Mouse (Mus musculus) embryonic fibroblast, embryonic 13.5 days (primary cell): Measurements from ENCODE around the gene Hivep3. TPM values are rescaled to one million over a fixed set of nuclear protein-coding genes. Genes with fewer than 3 reads are reported as not detected.

Source experiments
- H3K27ac ChIP-seq: 2 replicates; pipeline ENCODE4 v1.5.1; 2012; ENCODE audit warnings: low read length, control low read depth, inconsistent platforms; ENCODE audit not compliant: insufficient read depth
- H3K4me1 ChIP-seq: 2 replicates; pipeline ENCODE4 v1.6.1; 2011; ENCODE audit warnings: low read length; ENCODE audit not compliant: control insufficient read depth, insufficient read depth
- H3K4me3 ChIP-seq: 2 replicates; pipeline ENCODE4 v1.5.1; 2011; ENCODE audit warnings: mild to moderate bottlenecking, control low read depth, low read length; ENCODE audit not compliant: insufficient read depth
- CTCF ChIP-seq: IDR thresholded peaks from 2 replicates; pipeline ENCODE4 v1.5.1; 2011; ENCODE audit warnings: mild to moderate bottlenecking, control low read depth, low read length, moderate library complexity, borderline replicate concordance; ENCODE audit not compliant: insufficient read depth
- POLR2A ChIP-seq: IDR thresholded peaks from 2 replicates; pipeline ENCODE4 v1.6.1; 2011; ENCODE audit warnings: low read depth, mild to moderate bottlenecking, control low read depth, low read length, moderate library complexity
- polyA plus RNA-seq: library from polyadenylated mRNA; stranded (reverse); fragments of >200 nt; gene quantifications from 2 replicates; pipeline ENCODE4 v1.2.4, GENCODE M21; 2011; ENCODE audit warnings: low read depth; ENCODE audit not compliant: missing spikeins, insufficient read length

The Hivep3 gene
- polyA plus RNA-seq, 1 experiment: 3.8 TPM

DNA sequence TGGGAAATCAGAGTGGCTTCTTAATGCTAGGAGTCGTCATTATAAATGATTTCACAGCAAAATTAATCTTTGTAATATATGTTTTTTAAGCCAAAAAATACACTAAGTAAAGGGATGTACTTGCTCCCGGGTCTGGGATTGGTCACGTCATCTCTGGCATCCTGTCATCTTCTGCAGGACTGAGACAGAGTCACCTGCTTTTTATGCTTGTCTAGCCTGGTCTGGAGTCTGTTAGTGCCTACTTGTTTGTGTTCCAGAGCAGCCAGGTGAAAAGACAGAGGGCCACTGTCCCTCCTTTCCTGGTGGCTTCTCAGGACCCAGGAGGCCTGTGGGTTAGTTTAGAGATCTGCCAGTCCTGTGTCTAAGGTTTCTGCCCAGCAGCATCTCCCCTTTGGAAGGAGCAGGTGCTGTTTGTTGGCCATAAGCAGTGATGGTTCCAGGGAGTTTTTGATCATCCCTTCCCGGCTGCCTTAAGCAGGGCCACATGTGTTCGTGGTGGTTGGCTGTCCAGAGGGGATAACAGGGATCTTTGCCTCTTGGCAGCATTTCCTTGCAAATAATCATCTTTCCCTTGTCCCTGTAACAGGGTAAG, 245.8 kb downstream of the Hivep3 start:
- no peak for TF ChIP-seq POLR2A
- no peak for TF ChIP-seq CTCF
- Histone ChIP-seq H3K4me3 (no peak overlapping the region), H3K4me1 (no peaks in the 10 kb centered on the region), H3K27ac (no peak overlapping the region)

DNA sequence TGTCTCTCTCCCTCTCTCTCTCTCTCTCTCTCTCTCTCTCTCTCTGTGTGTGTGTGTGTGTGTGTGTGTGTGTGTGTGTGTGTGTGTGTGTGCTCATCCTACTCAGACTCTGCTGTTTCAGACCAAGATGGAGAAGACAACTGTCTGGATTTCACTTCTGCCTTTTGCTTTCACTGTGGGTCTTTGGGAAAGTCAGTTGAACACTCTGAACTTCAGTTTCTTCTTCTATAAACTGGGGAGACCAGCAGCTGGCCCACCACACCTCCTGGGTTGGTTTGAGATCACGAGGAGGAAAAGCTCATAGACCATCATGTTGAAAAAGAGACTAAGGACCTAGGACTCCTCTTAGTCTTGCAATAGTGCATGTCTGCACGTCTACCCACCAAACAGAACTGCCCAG, 246.3 kb downstream of the Hivep3 start:
- Histone ChIP-seq H3K27ac (no peak overlapping the region), H3K4me3 (no peak overlapping the region), H3K4me1 (no peaks in the 10 kb centered on the region)
- TF ChIP-seq CTCF (no peak), POLR2A (no peak)

DNA sequence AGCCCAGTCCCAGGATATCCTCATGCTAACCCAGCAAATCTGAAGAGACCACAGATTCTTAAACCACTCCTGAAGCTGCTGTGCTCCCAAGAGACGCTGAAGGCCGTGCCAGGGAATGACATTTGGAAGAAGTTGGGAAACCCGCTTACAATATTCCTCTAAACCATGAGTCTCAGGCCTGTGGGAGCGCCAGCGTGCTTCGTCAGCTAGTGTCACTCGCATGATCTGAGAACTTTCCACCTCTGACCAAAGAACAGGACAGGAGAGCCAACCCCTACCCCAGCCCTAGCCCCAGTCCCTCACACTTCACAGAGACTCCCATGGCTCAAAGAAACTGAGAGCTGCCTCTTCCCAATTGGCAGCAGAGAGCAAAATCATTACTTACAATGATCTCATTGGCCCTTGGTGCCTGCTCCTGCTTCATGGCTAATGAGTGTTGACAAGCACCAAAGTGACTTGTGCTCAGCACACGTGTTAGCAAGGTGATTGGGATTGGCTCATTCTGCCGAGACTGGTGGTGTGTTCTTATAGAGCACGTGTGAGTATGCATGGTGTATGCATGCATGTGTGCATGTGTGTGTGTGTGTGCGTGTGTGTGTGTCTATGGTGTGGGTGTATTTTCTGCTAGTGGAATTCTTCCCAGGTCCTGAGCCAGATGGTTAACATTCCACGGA, 247.6 kb downstream of the Hivep3 start:
- TF ChIP-seq POLR2A: no peak
- no peak for TF ChIP-seq CTCF
- H3K4me1 ChIP-seq: no peaks in the 10 kb centered on the region
- H3K27ac ChIP-seq: no peak overlapping the region
- no peak overlapping the region for H3K4me3 ChIP-seq

DNA sequence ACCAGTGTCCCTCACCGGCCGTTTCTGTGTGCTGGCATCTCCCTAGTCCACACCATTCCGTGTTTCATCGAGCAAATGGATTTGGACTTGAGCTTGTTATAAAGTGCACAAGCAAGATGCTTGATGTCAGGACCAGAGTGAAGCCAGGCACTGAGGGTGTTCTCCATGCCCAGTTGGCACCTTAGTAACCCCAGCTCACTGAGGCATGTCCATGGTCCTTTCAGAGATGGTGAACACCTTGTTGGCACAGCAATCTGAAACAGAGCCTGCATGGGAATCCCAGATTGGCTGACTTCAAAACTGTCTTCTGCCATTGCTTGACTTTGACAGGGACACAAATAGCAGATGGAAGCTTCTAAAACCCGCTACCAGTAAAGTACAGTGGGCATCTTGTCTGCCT, 252.5 kb downstream of the Hivep3 start:
- H3K4me3 ChIP-seq: no peak overlapping the region
- TF ChIP-seq POLR2A: no peak
- no peak for TF ChIP-seq CTCF
- no peak overlapping the region for H3K27ac ChIP-seq
- H3K4me1 ChIP-seq: peaks cover 3% of the 10 kb centered on the region; the same call in 1 of the 2 replicates

DNA sequence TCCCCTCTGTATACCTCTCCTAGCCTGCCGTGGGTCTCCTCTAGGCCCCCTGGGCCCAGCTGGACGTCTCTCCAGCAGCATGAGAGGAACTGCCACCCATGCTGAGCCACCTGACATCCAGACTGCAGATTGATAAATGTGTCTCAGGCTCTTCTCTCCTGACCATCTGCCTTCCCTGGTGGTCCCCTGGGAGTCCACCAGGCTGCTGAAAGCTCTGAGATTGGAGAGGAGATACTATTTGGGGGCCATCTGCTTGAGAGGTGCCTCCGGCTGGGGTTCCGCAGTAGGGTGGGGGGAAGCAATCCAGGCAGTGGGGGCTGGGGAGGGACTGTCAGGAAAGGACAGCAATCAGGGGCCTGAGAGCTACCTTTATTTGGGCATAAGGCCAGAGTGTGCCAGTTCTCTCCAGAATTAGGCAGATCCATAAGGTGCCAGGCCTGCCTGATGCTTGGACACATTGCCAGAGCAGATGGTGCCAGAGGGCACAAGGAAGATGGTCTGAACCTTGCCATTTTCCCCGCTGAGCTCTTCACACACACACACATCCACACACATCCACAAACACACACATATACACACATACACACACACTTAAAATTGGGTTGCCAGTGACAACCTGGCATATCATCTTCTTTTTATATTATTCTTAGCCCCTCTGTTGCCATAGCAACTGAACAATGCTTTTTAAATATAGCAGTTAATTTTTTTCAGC, 253.2 kb downstream of the Hivep3 start:
- Histone ChIP-seq H3K4me1 (peaks cover 3% of the 10 kb centered on the region; the same call in 1 of the 2 replicates), H3K27ac (no peak overlapping the region), H3K4me3 (no peak overlapping the region)
- TF ChIP-seq POLR2A (no peak), CTCF (no peak)

GRCm38 (mm10) chr4:119987376-119988087, 253.9 kb downstream of the Hivep3 start:
- Histone ChIP-seq H3K4me3 (no peak overlapping the region), H3K4me1 (peaks cover 3% of the 10 kb centered on the region; the same call in 1 of the 2 replicates), H3K27ac (no peak overlapping the region)
- TF ChIP-seq POLR2A (no peak), CTCF (no peak)

- H3K27ac ChIP-seq: no peak overlapping the region
- peaks cover 3% of the 10 kb centered on the region; the same call in 1 of the 2 replicates for H3K4me1 ChIP-seq
- no peak overlapping the region for H3K4me3 ChIP-seq
- TF ChIP-seq CTCF (no peak), POLR2A (no peak)
Observed at GRCm38 (mm10) chr4:119989031-119989693, 255.6 kb downstream of the Hivep3 start.

- Histone ChIP-seq H3K4me1 (peaks cover 3% of the 10 kb centered on the region; the same call in 1 of the 2 replicates), H3K4me3 (no peak overlapping the region), H3K27ac (no peak overlapping the region)
- TF ChIP-seq POLR2A (no peak), CTCF (no peak)
Observed at GRCm38 (mm10) chr4:119990346-119990745, 256.8 kb downstream of the Hivep3 start.

DNA sequence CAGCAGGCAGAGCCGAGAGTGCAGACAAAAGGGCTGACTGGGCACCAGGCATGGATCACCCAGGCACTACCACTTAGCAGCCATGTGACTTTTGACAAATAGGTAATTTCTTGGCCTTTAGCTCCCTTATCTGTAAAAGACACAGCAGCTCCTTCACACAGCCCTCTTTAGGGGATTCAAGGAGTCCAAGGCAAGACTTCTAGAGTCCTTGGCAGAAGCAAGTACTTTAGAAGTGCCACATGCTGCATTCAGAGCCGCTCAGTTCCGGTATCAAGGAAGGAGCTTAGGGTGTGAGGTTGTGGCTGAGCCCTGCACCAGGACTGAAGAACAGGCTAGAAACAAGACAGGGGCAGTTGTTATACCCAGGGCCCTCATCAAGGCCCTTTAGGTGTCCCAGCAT, 257.3 kb downstream of the Hivep3 start:
- TF ChIP-seq CTCF: no peak
- TF ChIP-seq POLR2A: no peak
- no peak overlapping the region for H3K4me3 ChIP-seq
- H3K27ac ChIP-seq: no peak overlapping the region
- H3K4me1 ChIP-seq: peaks cover 3% of the 10 kb centered on the region; the same call in 1 of the 2 replicates
